Mouse (Mus musculus) left cerebral cortex, postnatal 36 days (tissue): Measurements from ENCODE around the gene Gins3. TPM values are rescaled to one million over a fixed set of nuclear protein-coding genes. Genes with fewer than 3 reads are reported as not detected.
A peak's percentile ranks its signal among the peaks of the same experiment; 100 is the strongest.
"Not testable (repeated sequence)": the region's sequence is repeated elsewhere in the genome, so short reads cannot be mapped to it uniquely, and the experiment has no call there.

ENCODE experiments used
- DNase-seq, 2 experiments: peaks; one replicate each; pipeline ENCODE4 v3.0.0; 2021 to 2022; ENCODE audit warnings: low spot score in 2 of 2, mixed read lengths in 1 of 2
- intact Hi-C: fragments of 180-260 bp; cut with DNase I; formaldehyde crosslinking; loops from one replicate; pipeline ENCODE4 v1.15.1; 2025
- total RNA-seq, 2 experiments: library from RNA; stranded (reverse); gene quantifications; 2 replicates each; pipeline ENCODE4 v1.2.3; 2021

Gene Gins3
- total RNA-seq, result 1 to 10 TPM; 2.5 to 2.7 TPM

GRCm38 (mm10) chr8:95633262-95634062 lies at the start of gene Gins3:
Gins3 (plus strand) TSS chr8:95633453.
- peak; percentile 89 to 90 for DNase-seq
- intact Hi-C loops, result loop anchor here (5.0 kb wide), 1 partner anchor 44 kb away; the partner anchor contains the start of gene Ndrg4

DNA sequence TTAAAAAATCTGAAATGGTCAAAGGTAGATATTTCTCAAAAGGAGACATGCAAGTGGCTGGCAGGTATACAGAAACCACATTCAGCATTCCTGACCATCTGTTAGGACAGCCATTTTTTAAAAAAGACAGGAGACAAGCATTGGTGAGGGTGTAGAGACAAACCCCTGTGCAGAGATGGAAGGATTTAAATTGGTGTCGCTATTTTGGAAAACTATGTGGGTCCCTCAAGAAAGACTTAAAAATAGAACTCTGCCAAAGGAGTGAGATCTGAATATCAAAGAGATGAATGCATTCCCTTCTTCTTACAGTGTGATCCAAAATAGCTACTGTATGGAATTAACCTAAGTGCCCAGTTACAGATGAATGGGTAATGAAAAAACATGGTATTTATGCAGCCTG lies 45.9 kb upstream of the Gins3 start:
- intact Hi-C loops, result loop anchor here (10.0 kb wide), 1 partner anchor 83 kb away; no protein-coding TSS in a partner anchor
- DNase-seq, result no peak

- DNase-seq, result no peak
- intact Hi-C loops, result loop anchor here (10.0 kb wide), 1 partner anchor 84 kb away; no protein-coding TSS in a partner anchor
Observed at GRCm38 (mm10) chr8:95589282-95589681, 44.0 kb upstream of the Gins3 start.

DNA sequence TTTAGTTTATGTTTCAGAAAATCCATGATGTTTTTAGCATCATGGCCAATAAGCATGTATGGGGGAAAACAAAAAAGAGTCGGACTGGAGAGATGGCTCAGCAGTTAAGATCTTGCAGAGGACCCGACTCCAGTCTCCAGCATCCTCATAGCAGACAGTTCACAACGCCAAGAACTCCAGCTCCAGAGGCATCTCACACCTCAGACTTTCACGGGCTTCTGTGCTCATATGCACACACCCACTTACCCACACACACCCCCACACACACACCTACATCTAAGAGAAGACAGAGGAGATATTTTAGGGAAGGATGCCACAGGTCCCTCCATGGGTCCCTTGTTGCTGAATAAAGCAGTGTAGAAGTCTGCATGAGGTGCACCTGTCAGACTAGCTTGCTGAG lies 42.7 kb upstream of the Gins3 start:
- intact Hi-C loops, result no loop called here
- DNase-seq, result no peak

DNA sequence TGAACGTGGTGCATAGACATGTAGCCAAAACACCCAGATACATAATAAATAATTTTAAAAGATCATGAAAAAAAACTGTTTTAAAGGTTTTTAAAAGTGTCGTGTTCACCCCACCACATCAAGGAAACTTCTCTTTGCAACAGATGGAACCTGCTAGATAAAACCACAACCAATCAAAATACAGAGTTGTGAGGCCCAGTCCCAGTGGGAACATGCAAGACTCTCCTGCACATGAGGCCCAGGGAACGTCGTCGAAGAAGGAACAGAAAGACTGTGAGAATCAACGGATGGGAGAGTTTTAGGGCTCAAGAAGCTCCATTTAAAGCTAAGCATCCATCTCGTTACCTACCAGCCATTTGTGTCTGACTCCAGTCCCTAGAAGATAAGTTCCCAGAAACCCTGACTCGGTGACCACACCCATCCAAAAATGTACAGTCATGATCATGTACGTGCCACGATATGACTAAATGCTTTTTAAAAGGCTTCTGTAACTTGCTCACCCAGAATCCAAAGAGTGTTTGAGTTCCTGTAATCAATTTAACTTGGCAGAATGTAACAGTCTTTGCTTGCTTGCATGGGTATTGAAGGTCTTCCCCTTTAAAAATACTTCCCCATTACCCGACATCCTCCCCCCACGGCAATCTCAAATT lies 41.0 kb upstream of the Gins3 start:
- intact Hi-C loops, result no loop called here
- no peak for DNase-seq

GRCm38 (mm10) chr8:95593439-95594393 lies 39.5 kb upstream of the Gins3 start:
- intact Hi-C loops, result no loop called here
- DNase-seq, result no peak

DNA sequence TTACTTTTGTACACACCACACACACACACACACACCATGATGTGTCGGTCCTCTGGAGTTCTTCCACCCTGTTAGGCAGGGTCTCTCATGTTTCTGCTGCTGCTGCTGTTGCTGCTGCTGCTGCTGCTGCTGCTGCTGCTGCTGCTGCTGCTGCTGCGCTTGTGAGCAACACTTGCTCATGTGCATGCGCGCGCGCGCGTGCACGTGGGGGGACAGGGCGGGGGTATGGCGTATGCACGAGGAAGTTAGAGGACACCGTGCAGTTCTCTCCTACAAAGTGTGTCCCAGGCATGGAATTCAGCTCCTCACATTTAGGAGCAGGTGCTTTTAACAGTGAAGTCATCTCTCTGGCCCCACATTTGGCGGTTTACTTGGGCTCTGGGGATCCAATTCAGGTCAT lies 38.1 kb upstream of the Gins3 start:
- intact Hi-C loops, result no loop called here
- no peak for DNase-seq

DNA sequence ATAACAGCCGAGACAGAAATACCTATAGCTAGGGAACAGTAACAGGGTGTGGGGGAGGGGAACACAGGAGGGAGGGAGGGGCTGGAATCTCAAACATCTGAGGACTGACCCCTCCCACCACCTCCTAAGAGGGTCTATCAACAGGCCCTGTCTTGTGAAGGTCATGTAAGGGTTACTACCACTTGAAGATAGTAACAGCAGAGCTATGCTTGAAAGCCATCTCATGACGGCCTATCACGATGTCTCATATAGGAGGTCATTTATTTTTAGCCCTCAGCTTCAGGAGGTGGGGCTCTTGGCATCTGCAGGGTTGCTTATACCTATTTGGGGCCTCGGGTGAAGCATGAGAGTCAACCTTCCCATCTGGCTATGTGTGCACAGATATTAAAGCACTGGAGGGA lies 36.4 kb upstream of the Gins3 start:
- DNase-seq, result no peak
- intact Hi-C loops, result no loop called here

- peak; percentile 61 to 71 for DNase-seq
- intact Hi-C loops, result no loop called here
Observed at GRCm38 (mm10) chr8:95599861-95600260, 33.4 kb upstream of the Gins3 start.

DNA sequence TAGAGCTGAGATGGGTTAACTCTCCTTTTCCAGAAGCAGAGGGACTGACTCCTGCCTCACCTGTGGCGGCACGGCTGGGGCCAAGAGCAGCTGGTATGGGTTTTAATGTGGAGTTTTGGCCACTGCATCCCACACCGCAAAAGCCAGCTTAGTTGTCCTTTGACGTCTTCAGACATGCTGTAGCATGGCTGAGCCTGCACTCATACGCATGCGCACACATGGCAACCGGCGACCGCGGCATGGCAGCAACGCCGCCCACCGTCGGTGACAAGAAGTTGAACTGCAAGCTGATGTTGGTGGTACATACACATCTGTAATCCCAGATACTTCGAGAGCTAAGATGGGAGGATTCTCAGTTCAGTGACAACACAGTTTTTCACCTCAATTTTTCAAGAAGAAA lies 31.9 kb upstream of the Gins3 start:
- intact Hi-C loops, result no loop called here

DNA sequence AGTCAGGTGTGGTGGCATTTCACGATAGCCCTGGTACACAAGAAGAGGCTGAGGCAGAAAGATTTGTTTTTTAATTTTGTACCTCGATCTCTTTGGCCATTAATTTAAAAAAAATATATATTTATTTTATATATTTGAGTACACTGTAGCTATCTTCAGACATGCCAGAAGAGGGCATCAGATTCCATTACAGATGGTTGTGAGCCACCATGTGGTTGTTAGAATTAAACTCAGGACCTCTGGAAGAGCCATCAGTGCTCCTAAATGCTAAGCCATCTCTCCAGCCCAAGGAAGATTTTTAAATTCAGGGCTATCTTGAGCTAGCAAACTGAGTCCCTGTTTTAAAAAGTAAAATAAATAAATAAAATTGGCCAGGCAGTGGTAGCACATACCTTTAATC lies 31.1 kb upstream of the Gins3 start:
- intact Hi-C loops, result no loop called here
- DNase-seq, result no peak

More for the DNA sequence above, 31.9 kb upstream of the Gins3 start:
- no peak for DNase-seq

GRCm38 (mm10) chr8:95606509-95606908 lies 26.7 kb upstream of the Gins3 start:
- intact Hi-C loops, result loop anchor here (1.0 kb wide), 1 partner anchor 91 kb away; no protein-coding TSS in a partner anchor

GRCm38 (mm10) chr8:95607210-95607609 lies 26.0 kb upstream of the Gins3 start:
- DNase-seq, result peak in 1 of 2 experiments; percentile 32
- intact Hi-C loops, result no loop called here

More at GRCm38 (mm10) chr8:95606509-95606908, 26.7 kb upstream of the Gins3 start:
- DNase-seq, result not testable (repeated sequence)

DNA sequence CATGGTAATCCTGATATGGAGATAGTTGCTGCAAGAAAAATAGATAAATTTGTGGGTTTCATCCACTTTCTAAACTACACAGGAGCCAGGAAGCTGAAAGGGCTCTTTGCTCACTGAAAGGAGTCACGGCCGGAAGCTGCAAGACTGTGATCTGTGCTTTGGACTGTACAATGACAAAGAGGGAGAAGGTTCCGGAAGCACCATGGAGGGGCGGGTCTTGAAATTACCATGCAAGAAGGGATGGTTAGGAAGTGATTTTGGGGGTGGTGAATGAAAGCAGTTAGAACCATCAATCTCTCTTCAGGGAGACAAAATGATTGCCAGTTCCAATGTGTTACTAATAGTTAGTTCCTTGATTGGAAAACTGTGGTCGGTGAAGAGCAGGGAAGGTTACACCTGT lies 23.8 kb upstream of the Gins3 start:
- DNase-seq, result no peak
- intact Hi-C loops, result no loop called here

DNA sequence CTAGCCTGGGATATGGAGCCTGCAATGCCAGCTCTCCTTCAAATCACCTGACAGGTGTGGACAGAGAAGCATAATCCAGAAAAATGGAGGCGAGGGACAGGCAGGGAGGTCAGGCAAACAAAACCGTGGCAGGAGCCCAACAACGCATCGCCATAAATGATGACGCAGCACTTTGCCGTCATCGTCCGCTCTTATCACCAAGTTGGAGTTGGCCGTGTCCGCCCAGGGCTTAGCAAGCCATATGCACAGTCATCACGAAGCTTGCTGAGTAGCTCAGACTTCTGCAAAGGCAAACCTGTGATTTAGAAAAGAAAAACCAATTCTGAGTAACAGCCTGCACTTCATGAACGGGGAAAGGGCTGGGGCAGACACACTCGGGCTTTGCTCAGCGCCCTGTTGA lies 22.5 kb upstream of the Gins3 start:
- DNase-seq, result no peak
- intact Hi-C loops, result no loop called here

GRCm38 (mm10) chr8:95611769-95612168 lies 21.5 kb upstream of the Gins3 start:
- intact Hi-C loops, result no loop called here
- no peak for DNase-seq

GRCm38 (mm10) chr8:95616383-95616782 lies 16.9 kb upstream of the Gins3 start:
- DNase-seq, result no peak
- intact Hi-C loops, result no loop called here

- DNase-seq, result no peak
- intact Hi-C loops, result no loop called here
Observed at GRCm38 (mm10) chr8:95620046-95620445, 13.2 kb upstream of the Gins3 start.

DNA sequence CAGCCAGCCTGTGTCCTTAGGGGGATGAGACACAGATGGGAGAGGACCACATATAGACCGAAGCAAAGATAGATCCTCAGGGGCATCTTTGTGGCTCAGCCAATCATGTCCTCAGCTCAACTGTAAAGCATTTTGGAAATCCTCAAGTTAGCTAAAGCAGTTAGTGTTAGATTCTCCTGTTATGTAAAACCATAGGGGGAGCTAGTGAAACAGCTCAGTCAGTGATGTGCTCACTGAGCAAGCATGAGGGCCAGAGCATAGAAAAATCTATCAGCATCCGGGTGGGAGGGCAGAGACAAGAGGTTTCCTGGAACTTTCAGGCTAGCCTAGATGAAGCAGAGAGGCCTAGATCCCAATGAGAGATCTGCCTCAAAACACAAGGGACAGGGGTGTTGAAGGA lies 8.4 kb upstream of the Gins3 start:
- intact Hi-C loops, result no loop called here
- no peak for DNase-seq

GRCm38 (mm10) chr8:95632840-95633239 lies 413 bp upstream of the Gins3 start:
- intact Hi-C loops, result loop anchor here (5.0 kb wide), 1 partner anchor 44 kb away; the partner anchor contains the start of gene Ndrg4

More at GRCm38 (mm10) chr8:95632840-95633239, 413 bp upstream of the Gins3 start:
- no peak for DNase-seq
